8 mouse cellular contexts compared by ENCODE assay signal in the genomic region with DNA sequence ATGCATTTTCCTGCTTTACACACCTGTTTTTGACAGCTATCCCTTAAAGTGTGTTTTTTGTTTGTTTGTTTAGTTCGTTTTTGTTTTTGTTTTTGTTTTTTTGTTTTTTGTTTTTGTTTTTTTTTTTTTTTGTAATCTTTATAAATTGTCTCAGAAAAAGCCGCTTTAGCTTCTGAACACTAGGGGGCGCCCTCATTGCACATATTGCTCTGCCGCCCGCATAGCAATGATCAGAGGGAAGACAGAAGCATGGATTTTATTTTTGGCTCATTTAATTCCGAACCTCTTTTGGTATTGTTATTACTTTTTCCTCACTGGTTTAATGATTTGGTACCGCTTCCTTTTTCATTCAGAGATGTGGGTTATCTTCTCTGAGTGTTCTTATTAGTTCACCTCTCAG.
DNase-seq lines count a peak whose midpoint lies in the region; ATAC-seq and TF ChIP-seq lines count a peak whose summit lies in the region.

No protein-coding gene starts in this region.

- TF ChIP-seq EP300 in heart, adult 2 months (IDR thresholded peaks at IDR 0.05; ENCODE audit: insufficient read depth, low read depth, low read length) = no peak

- no peak overlapping the region for H3K9ac ChIP-seq in heart, adult 2 months (ENCODE audit: low read depth, low read length)
- no peak overlapping the region for H3K9ac ChIP-seq in kidney, postnatal 0 days (ENCODE audit: low read depth, low read length)

- no peak overlapping the region for H3K4me3 ChIP-seq in heart, adult 2 months
- no peak overlapping the region for H3K4me3 ChIP-seq in kidney, postnatal 0 days (replicated peaks; ENCODE audit: low read depth, low read length)

- peak; percentile 68 for TF ChIP-seq CTCF in heart, adult 2 months (IDR thresholded peaks at IDR 0.05)
- TF ChIP-seq CTCF in kidney, postnatal 0 days (IDR thresholded peaks at IDR 0.05; ENCODE audit: low read depth) = peak; percentile 78

- WGBS in heart, adult 2 months = 8% methylated on average over 7 of the region's 7 CpGs
- 3% methylated on average over 7 of the region's 7 CpGs for WGBS in kidney, postnatal 0 days

- no peak for DNase-seq in heart, adult 2 months
- no peak for DNase-seq in heart, postnatal 25 days (ENCODE audit: low spot score)
- peak; percentile 46 for DNase-seq in thymus, postnatal 4 days
- no peak for DNase-seq in thymus, postnatal 25 days
- peak; percentile 46 to 53 for DNase-seq in cerebellum, postnatal 36 days
- peak; percentile 74 for DNase-seq in kidney, postnatal 0 days (ENCODE audit: low spot score)
- DNase-seq in yolk sac, embryonic 10.5 days (ENCODE audit: low spot score) = no peak

- no peaks in the 10 kb centered on the region for H3K36me3 ChIP-seq in heart, adult 2 months (ENCODE audit: control insufficient read depth, insufficient read depth, low read length)
- no peaks in the 10 kb centered on the region for H3K36me3 ChIP-seq in kidney, postnatal 0 days (ENCODE audit: insufficient read depth, low read length)

- H3K4me2 ChIP-seq in kidney, postnatal 0 days (ENCODE audit: low read length) = no peak overlapping the region

- H3K4me1 ChIP-seq in heart, adult 2 months (ENCODE audit: control insufficient read depth, insufficient read depth, low read length) = no peaks in the 10 kb centered on the region
- no peaks in the 10 kb centered on the region for H3K4me1 ChIP-seq in kidney, postnatal 0 days (replicated peaks; ENCODE audit: insufficient read depth, low read length)

- intact Hi-C loops in heart, adult 2 months (cut with DNase I) = no loop called here
- intact Hi-C loops in heart, postnatal 25 days (cut with DNase I) = no loop called here

- H3K9me3 ChIP-seq in kidney, postnatal 0 days (replicated peaks; ENCODE audit: low read length) = no peaks in the 10 kb centered on the region

- H3K27ac ChIP-seq in heart, adult 2 months = no peak overlapping the region
- H3K27ac ChIP-seq in kidney, postnatal 0 days = no peak overlapping the region

- H3K27me3 ChIP-seq in heart, adult 2 months (ENCODE audit: control insufficient read depth, insufficient read depth, low read length) = no peaks in the 10 kb centered on the region
- H3K27me3 ChIP-seq in kidney, postnatal 0 days (ENCODE audit: insufficient read depth, low read length) = no peaks in the 10 kb centered on the region

- no peaks in the 10 kb centered on the region for H3K79me2 ChIP-seq in heart, adult 2 months (replicated peaks; ENCODE audit: control insufficient read depth, insufficient read depth, low read length)

- no peak for ATAC-seq in kidney, postnatal 0 days (replicated peaks; ENCODE audit: low FRiP score, low read depth)
- peak; percentile 76 for ATAC-seq in megakaryocyte progenitor cell, adult 5-6 weeks (replicated peaks; ENCODE audit: poor library complexity)

- no peak for TF ChIP-seq POLR2A in heart, adult 2 months (IDR thresholded peaks at IDR 0.05; ENCODE audit: insufficient read depth, low read depth, low read length)

Comparison
In these comparisons a context has a peak if more than half of its experiments do, and no peak if none do; other contexts are left out.
1. DNase-seq: peak in thymus, postnatal 4 days (single experiment), cerebellum, postnatal 36 days (2 of 2) and kidney, postnatal 0 days (single experiment); none in heart, adult 2 months (0 of 2), heart, postnatal 25 days (single experiment), thymus, postnatal 25 days (single experiment) and yolk sac, embryonic 10.5 days (single experiment).